Mouse (Mus musculus) bone marrow, adult 2 months (tissue): ENCODE data around the gene Add3.

Experiments used
- CTCF ChIP-seq: fragments of 200-500 bp; IDR thresholded peaks from 2 replicates; pipeline ENCODE4 v1.5.1; 2011; ENCODE audit warnings: low read length, control low read depth; ENCODE audit not compliant: control insufficient read depth, insufficient read depth
- POLR2A ChIP-seq: fragments of 200-500 bp; IDR thresholded peaks from 2 replicates; pipeline ENCODE4 v1.6.1; 2011; ENCODE audit warnings: low read depth, mild to moderate bottlenecking, control low read depth, low read length, borderline replicate concordance; ENCODE audit not compliant: control insufficient read depth

GRCm38 (mm10) chr19:53141251-53142072, 1.2 kb downstream of the Add3 start:
- TF ChIP-seq CTCF (no peak), POLR2A (0 out of 2 replicates have a peak, but pooled peaks have one; percentile 32)
